Mouse (Mus musculus): Measurements from ENCODE around the gene Atrnl1.

The Atrnl1 gene

GRCm38 (mm10) chr19:58118864-58119263 is 508.0 kb downstream of the Atrnl1 start:
- DNase-seq (ENCODE audit: low read depth) = no peak

- DNase-seq (ENCODE audit: low read depth) = no peak
Observed at GRCm38 (mm10) chr19:58119681-58120173, 508.9 kb downstream of the Atrnl1 start.

- no peak for DNase-seq (ENCODE audit: low read depth)
Observed at GRCm38 (mm10) chr19:58120661-58121060, 509.8 kb downstream of the Atrnl1 start.

GRCm38 (mm10) chr19:58121628-58122027 is 510.8 kb downstream of the Atrnl1 start:
- no peak for DNase-seq (ENCODE audit: low read depth)

GRCm38 (mm10) chr19:58123620-58124019 is 512.8 kb downstream of the Atrnl1 start:
- DNase-seq (ENCODE audit: low read depth) = no peak

- DNase-seq (ENCODE audit: low read depth) = no peak
Observed at GRCm38 (mm10) chr19:58124566-58124965, 513.7 kb downstream of the Atrnl1 start.

- DNase-seq (ENCODE audit: low read depth) = no peak
Observed at GRCm38 (mm10) chr19:58125010-58125409, 514.2 kb downstream of the Atrnl1 start.

GRCm38 (mm10) chr19:58131896-58132295 is 521.1 kb downstream of the Atrnl1 start:
- no peak for DNase-seq (ENCODE audit: low read depth)

GRCm38 (mm10) chr19:58140191-58140784 is 529.5 kb downstream of the Atrnl1 start:
- DNase-seq (ENCODE audit: low read depth) = no peak

GRCm38 (mm10) chr19:58143853-58144454 is 533.1 kb downstream of the Atrnl1 start:
- no peak for DNase-seq (ENCODE audit: low read depth)

GRCm38 (mm10) chr19:58145521-58145920 is 534.7 kb downstream of the Atrnl1 start:
- peak; percentile 46 for DNase-seq (ENCODE audit: low read depth)

- no peak for DNase-seq (ENCODE audit: low read depth)
Observed at GRCm38 (mm10) chr19:58151257-58151656, 540.4 kb downstream of the Atrnl1 start.

- DNase-seq (ENCODE audit: low read depth) = no peak
Observed at GRCm38 (mm10) chr19:58161569-58161968, 550.7 kb downstream of the Atrnl1 start.

- no peak for DNase-seq (ENCODE audit: low read depth)
Observed at GRCm38 (mm10) chr19:58164896-58165634, 554.2 kb downstream of the Atrnl1 start.

GRCm38 (mm10) chr19:58165635-58166015 is 554.8 kb downstream of the Atrnl1 start:
- DNase-seq (ENCODE audit: low read depth) = peak; percentile 67

- DNase-seq (ENCODE audit: low read depth) = no peak
Observed at GRCm38 (mm10) chr19:58166147-58166546, 555.3 kb downstream of the Atrnl1 start.

- no peak for DNase-seq (ENCODE audit: low read depth)
Observed at GRCm38 (mm10) chr19:58178410-58178809, 567.6 kb downstream of the Atrnl1 start.

GRCm38 (mm10) chr19:58180773-58181172 is 569.9 kb downstream of the Atrnl1 start:
- DNase-seq (ENCODE audit: low read depth) = no peak

Measured in fibroblast of lung, adult 2 months (primary cell).